Comparison of ENCODE assay signal across 31 mouse cellular contexts in genomic region chr2:49937621-49938020, GRCm38 (mm10).
DNase-seq lines count a peak whose midpoint lies in the region; ATAC-seq lines count a peak whose summit lies in the region.
"Had no signal": no experiment of that assay in that cellular context is flagged by ENCODE, and none has a peak within 500 bp of the region (broad histone marks: within the 10 kb centered on the region; RNA-seq: fewer than 3 reads in every experiment).

No protein-coding gene starts in this region.

- H3K27ac ChIP-seq in heart, embryonic 13.5 days (replicated peaks) = no peak overlapping the region
- no peak overlapping the region for H3K27ac ChIP-seq in heart, embryonic 11.5 days (ENCODE audit: low read depth, low read length)
- H3K27ac ChIP-seq: forebrain, embryonic 13.5 days; gastrocnemius, adult 2 months; heart, embryonic 10.5 days; hindbrain, embryonic 12.5 days; kidney, postnatal 0 days; limb, embryonic 12.5 days; midbrain, embryonic 12.5 days; neural tube, embryonic 13.5 days; stomach, postnatal 0 days had no signal

- no peak for DNase-seq in heart, postnatal 14 days
- peak; percentile 8 for DNase-seq in heart, postnatal 4 days
- peak; percentile 3 for DNase-seq in NIH3T3 (ENCODE audit: low read depth)
- no peak for DNase-seq in testis, postnatal 14 days (ENCODE audit: low spot score)
- DNase-seq: adrenal gland, adult 8-10 months; cerebellum, adult 8-10 months; cerebellum, postnatal 36 days; gastrocnemius, adult 2 months; gastrocnemius, postnatal 36 days; kidney, adult 8-10 months; kidney, postnatal 4 days; layer of hippocampus, adult 9-11 months; lung, postnatal 4 days; right cerebral cortex, postnatal 4 days; thymus, adult 2 months; thymus, postnatal 36 days had no signal

- no peak overlapping the region for H3K4me3 ChIP-seq in heart, embryonic 13.5 days
- H3K4me3 ChIP-seq in heart, embryonic 11.5 days (ENCODE audit: low read depth, low read length) = no peak overlapping the region
- H3K4me3 ChIP-seq: forebrain, embryonic 13.5 days; gastrocnemius, adult 2 months; heart, embryonic 10.5 days; hindbrain, embryonic 12.5 days; limb, embryonic 12.5 days; megakaryocyte, embryonic 14.5 days; midbrain, embryonic 12.5 days; neural tube, embryonic 13.5 days had no signal

- no peaks in the 10 kb centered on the region for H3K36me3 ChIP-seq in heart, embryonic 13.5 days
- no peaks in the 10 kb centered on the region for H3K36me3 ChIP-seq in heart, embryonic 11.5 days (ENCODE audit: control insufficient read depth, insufficient read depth, low read length)
- H3K36me3 ChIP-seq: heart, embryonic 10.5 days; hindbrain, embryonic 12.5 days; limb, embryonic 12.5 days; midbrain, embryonic 12.5 days; neural tube, embryonic 13.5 days had no signal

- no peak for ATAC-seq in heart, embryonic 13.5 days (ENCODE audit: extremely low read depth, insufficient number of reproducible peaks, low FRiP score, low TSS enrichment)
- no peak for ATAC-seq in heart, embryonic 11.5 days (replicated peaks; ENCODE audit: insufficient number of reproducible peaks, low FRiP score, low TSS enrichment)
- no peak for ATAC-seq in activated CD4-positive, CD25-positive, alpha-beta regulatory T cell, adult 4 months
- ATAC-seq: CD4-positive, CD25-positive, alpha-beta regulatory T cell, adult 4 months; forebrain, embryonic 13.5 days; intestine, embryonic 16.5 days had no signal

- intact Hi-C loops in heart, postnatal 14 days (cut with DNase I) = no loop called here

- peaks cover 10% of the 10 kb centered on the region for H3K4me1 ChIP-seq in heart, embryonic 13.5 days
- H3K4me1 ChIP-seq in heart, embryonic 11.5 days (ENCODE audit: control insufficient read depth, insufficient read depth, low read length) = no peaks in the 10 kb centered on the region
- H3K4me1 ChIP-seq: heart, embryonic 10.5 days; hindbrain, embryonic 12.5 days; midbrain, embryonic 12.5 days; neural tube, embryonic 13.5 days had no signal

- 0 out of 2 replicates have a peak overlapping the region, but pooled peaks have one; percentile 4 for H3K4me2 ChIP-seq in heart, embryonic 13.5 days
- H3K4me2 ChIP-seq in heart, embryonic 11.5 days = no peak overlapping the region
- H3K4me2 ChIP-seq: forebrain, embryonic 13.5 days; hindbrain, embryonic 12.5 days; limb, embryonic 12.5 days; liver, embryonic 11.5 days; midbrain, embryonic 12.5 days; neural tube, embryonic 13.5 days had no signal

- WGBS in heart, embryonic 13.5 days = 52% methylated on average over 13 of the region's 13 CpGs
- WGBS in heart, embryonic 11.5 days (ENCODE audit: insufficient replicate concordance) = 65% methylated on average over 13 of the region's 13 CpGs

- H3K9ac ChIP-seq in heart, embryonic 13.5 days = no peak overlapping the region
- H3K9ac ChIP-seq in heart, embryonic 11.5 days (ENCODE audit: low read depth, low read length) = no peak overlapping the region
- H3K9ac ChIP-seq: forebrain, embryonic 13.5 days; hindbrain, embryonic 12.5 days; limb, embryonic 12.5 days; midbrain, embryonic 12.5 days; neural tube, embryonic 13.5 days had no signal

- H3K27me3 ChIP-seq in heart, embryonic 13.5 days (replicated peaks) = no peaks in the 10 kb centered on the region
- no peaks in the 10 kb centered on the region for H3K27me3 ChIP-seq in heart, embryonic 11.5 days (ENCODE audit: control insufficient read depth, insufficient read depth, low read length)
- H3K27me3 ChIP-seq: forebrain, embryonic 13.5 days; hindbrain, embryonic 12.5 days; limb, embryonic 12.5 days; megakaryocyte, embryonic 14.5 days; midbrain, embryonic 12.5 days; neural tube, embryonic 13.5 days had no signal

- H3K9me3 ChIP-seq in heart, embryonic 13.5 days = no peaks in the 10 kb centered on the region
- no peaks in the 10 kb centered on the region for H3K9me3 ChIP-seq in heart, embryonic 11.5 days (replicated peaks; ENCODE audit: control insufficient read depth, low read length)
- H3K9me3 ChIP-seq: forebrain, embryonic 13.5 days; heart, embryonic 10.5 days; hindbrain, embryonic 12.5 days; limb, embryonic 12.5 days; megakaryocyte, embryonic 14.5 days; midbrain, embryonic 12.5 days; neural tube, embryonic 13.5 days had no signal

Comparison
In these comparisons a context has a peak if more than half of its experiments do, and no peak if none do; other contexts are left out.
1. DNase-seq: peak in heart, postnatal 4 days (single experiment) and NIH3T3 (single experiment); none in heart, postnatal 14 days (0 of 2) and testis, postnatal 14 days (single experiment).